Mouse (Mus musculus) olfactory bulb, adult 2 months (tissue): ENCODE measurements around the gene Cux2.

ENCODE experiments used
- CTCF ChIP-seq: fragments of 200-500 bp; IDR thresholded peaks from 2 replicates; pipeline ENCODE4 v1.5.1; 2012; ENCODE audit warnings: low read depth, mild to moderate bottlenecking, low read length, moderate library complexity; ENCODE audit not compliant: insufficient read depth
- POLR2A ChIP-seq: fragments of 200-500 bp; IDR thresholded peaks from 2 replicates; pipeline ENCODE4 v1.6.1; 2012; ENCODE audit warnings: mild to moderate bottlenecking, low read depth, low read length, moderate library complexity; ENCODE audit not compliant: insufficient read depth

DNA sequence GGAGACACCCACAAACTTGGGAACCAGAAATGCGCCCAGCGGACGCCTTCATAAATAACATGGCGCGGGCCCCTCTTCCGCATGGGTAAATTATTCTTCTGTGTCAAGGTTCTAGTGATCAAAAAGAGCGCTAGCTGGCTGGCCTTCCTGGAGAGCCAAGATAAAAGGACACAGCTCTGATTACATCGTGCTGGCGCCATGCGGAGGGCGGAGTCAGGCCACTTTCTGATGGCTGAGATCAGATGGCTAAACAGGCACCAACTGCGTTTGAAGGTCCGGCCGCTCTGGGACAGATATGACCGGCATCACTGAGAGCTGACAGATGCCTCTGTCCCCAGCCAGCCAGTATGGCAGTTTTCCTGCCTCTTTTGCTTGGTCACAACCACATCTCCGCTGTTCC, 83.0 kb downstream of the Cux2 start:
- TF ChIP-seq POLR2A (no peak), CTCF (no peak)
